Mouse (Mus musculus) brain, embryonic 14.5 days (tissue): ENCODE measurements around the gene Tmem229b.

ENCODE experiments used
- CTCF ChIP-seq: fragments of 200-500 bp; IDR thresholded peaks from 2 replicates; pipeline ENCODE4 v1.5.1; 2012; ENCODE audit warnings: inconsistent platforms, mild to moderate bottlenecking, moderate library complexity, borderline replicate concordance; ENCODE audit not compliant: insufficient read depth, insufficient read length; ENCODE audit errors: extremely low read depth
- POLR2A ChIP-seq: fragments of 200-500 bp; IDR thresholded peaks from 2 replicates; pipeline ENCODE4 v1.6.1; 2012; ENCODE audit warnings: mild to moderate bottlenecking, inconsistent platforms, borderline replicate concordance; ENCODE audit not compliant: poor library complexity, insufficient read depth, insufficient read length, severe bottlenecking; ENCODE audit errors: extremely low read depth

DNA sequence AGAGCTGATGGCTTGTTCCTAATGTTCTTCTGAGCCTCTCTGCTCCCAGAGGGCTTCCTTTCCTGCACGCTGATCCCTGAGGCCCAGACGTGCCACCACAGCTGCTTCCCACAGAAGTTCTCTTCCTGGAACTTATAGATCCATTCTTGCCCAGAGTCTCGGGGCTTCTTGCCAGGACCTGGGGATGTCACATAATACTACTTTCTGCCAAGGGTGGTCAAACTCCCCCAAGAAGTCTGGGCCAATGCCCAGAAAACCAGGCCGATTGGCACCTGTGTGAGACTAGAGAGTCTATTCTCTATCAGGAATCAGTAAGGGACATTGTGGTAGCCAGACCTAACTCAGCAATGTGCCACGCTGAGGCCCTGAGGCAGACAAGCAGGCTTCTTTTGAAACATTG lies 80.1 kb downstream of the Tmem229b start:
- TF ChIP-seq POLR2A (no peak), CTCF (no peak)
